Mouse (Mus musculus) B cell, adult 2 months (primary cell): Measurements from ENCODE around the gene Dpep2nb.

Source experiments
- DNase-seq, 2 experiments: peaks; one replicate each; pipeline ENCODE4 v3.0.0; 2022

The Dpep2nb gene

GRCm38 (mm10) chr8:105957813-105958212, 48.0 kb downstream of the Dpep2nb start:
- DNase-seq = no peak

GRCm38 (mm10) chr8:105956556-105956955, 49.2 kb downstream of the Dpep2nb start:
- DNase-seq = no peak

GRCm38 (mm10) chr8:105951057-105951659, 54.6 kb downstream of the Dpep2nb start:
- no peak for DNase-seq

GRCm38 (mm10) chr8:105949350-105949749, 56.4 kb downstream of the Dpep2nb start:
- DNase-seq = no peak
